Mouse (Mus musculus) heart, adult 18-20 months (tissue): Measurements from ENCODE around the gene Mecom. TPM values are rescaled to one million over a fixed set of nuclear protein-coding genes. Genes with fewer than 3 reads are reported as not detected.

ENCODE experiments used
- DNase-seq, 2 experiments: peaks; one replicate each; pipeline ENCODE4 v3.0.0; 2021 to 2022; ENCODE audit warnings: mixed read lengths in 1 of 2
- total RNA-seq, 2 experiments: library from RNA; stranded (reverse); gene quantifications; 2 replicates each; pipeline ENCODE4 v1.2.3; 2021

Gene Mecom
- total RNA-seq, 2 experiments from 2014 or later = 11.2 to 11.8 TPM

DNA sequence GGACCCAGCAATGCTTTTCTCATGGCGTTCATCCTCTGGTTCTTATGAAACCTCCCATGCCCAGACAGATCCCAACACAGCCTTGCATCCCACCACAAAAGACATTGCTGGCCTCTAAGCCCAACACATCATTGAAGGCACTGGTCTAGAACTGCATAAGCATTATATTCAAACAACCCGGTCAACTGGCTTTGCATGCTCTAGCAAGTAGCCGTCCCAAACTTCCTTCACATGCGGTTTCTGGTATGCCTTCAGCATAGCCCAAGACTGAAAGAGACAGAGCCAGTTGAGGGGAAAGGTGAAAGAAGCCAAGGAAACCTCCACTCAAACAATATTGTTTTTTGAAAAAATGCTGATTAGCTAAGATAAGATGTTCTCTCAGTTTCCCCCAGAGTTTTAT is 397.7 kb downstream of the Mecom start:
- DNase-seq = no peak

DNA sequence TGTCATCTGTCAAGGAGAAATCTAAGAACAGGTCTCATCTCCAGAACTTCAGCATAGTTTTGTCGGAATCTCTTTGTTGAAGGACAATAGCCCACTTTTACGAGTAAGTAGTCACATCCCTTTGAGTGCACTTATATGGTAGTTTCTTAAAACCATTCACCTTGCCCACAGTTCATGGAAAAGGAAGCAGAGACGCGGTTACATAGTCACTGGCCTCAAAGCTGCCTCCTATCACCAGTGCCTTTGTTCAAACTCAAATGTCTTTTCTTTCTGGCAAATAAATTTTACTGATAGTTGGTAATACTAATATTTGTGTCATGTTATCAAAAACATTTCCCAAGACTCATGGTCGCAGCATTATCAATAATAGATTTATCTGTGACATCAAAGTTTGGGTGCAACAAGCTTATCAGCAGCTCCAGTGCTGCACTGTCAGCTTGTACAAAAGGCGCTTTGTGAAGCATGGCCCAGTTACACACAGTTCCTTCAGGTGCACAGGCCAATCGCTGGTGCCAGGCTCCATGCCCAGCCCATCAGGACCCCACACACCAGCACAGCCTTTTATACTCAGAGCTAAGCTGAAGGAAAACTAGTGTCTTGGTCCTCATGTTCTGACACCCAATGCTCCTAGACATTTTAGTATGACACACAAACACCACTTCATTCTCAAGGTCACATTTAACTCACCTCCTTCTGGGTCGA is 399.3 kb downstream of the Mecom start:
- DNase-seq = no peak

- DNase-seq = no peak
Observed at GRCm38 (mm10) chr3:30145051-30145450, 402.8 kb downstream of the Mecom start.

DNA sequence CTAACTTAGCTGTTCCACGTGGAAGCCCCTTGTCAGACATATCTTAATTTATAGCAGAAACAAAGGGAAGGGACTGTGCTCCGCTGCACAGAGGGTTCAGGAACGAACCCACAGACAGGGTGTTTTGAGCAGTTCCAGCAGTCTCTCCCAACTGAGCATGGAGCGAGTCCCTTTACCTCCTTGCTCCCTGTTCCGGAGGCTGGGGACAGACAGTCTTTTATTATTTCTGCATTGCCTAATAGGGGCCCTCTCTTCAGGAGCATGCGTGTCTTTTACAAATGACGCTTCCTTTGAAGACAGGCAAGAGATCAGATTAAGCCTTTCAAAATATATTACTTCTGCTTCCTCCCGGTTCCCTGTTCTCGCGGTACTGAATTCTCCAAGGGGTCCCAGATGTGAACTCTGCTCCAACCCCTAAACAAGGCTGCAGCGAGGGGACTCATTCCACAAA is 403.8 kb downstream of the Mecom start:
- no peak for DNase-seq

- no peak for DNase-seq
Observed at GRCm38 (mm10) chr3:30143440-30143839, 404.4 kb downstream of the Mecom start.

GRCm38 (mm10) chr3:30140349-30140748 is 407.5 kb downstream of the Mecom start:
- no peak for DNase-seq

DNA sequence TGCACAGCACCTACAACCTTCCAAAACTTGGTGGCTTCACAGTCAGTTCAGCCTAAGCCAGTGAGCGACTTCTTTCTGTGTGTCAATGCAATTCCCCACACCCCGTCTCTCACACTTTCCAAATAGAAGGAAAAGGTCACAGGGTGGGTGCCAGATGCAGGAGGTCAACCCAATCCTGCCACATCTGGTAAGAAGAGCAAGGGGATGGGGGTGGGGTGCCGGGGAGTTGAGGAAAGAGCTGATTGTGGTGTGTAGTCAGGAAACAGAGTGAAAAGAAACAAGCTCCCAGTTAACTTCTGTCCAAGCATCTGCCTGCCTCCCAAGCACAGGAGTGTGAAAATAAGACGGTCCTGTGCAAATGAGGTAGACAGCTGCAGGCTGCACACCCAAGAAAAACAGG is 408.1 kb downstream of the Mecom start:
- no peak for DNase-seq

DNA sequence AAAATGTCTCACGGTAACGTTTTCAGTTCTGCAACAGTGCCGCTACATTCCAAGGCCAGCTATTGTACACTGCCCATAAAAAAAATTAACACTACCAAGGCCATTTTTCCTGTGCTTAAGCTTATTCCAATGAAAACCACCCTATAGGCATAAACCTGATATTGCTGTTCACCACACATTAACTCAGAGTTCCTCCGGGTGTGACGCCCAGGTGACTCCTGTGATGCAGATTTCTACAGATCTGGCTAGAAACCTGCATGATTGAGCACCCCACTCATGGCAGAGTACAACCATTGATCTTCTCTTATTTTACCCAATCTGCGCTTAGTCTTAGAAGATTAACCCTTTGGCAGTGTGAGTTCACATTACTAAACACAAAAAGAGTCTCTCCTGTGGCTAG is 409.2 kb downstream of the Mecom start:
- DNase-seq = no peak

- no peak for DNase-seq
Observed at GRCm38 (mm10) chr3:30135857-30136256, 412.0 kb downstream of the Mecom start.

DNA sequence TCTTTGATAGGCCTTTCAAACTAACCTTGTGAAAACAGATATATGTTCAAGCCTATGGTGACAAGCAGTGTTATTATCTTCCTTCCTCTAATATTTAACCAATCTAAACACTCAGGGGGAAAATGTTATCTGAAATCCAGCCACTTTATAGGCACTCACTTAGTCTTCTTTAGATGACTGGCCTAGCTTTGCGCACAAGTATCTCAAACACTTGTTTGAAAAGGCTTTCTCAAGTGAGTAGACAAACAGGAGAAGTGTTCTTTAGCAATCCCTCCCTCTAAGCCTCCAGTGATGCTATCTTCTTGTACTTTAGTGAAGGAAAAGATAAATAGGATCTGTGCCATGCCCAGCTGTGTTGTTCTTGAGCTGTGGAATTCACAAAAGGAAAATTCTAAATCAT is 412.7 kb downstream of the Mecom start:
- no peak for DNase-seq

DNA sequence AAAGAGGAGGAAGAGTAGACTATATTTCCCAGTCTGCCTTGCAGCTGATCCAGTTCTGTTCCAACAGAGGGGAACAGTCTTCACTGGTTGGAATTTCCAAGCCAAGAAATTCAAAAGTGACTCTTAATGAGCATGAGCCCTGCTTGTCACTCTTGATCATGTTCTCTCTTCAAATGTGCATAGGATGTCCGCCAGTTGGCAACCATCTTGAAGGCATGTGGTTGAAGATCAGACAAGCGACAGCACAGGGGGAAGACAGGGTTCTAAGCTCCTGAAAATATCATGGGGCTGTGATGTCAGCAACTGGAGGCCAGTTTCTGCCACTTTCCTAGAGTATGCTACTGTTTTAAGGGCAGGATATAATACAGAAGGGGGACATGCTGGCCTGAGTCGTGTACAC is 414.8 kb downstream of the Mecom start:
- no peak for DNase-seq

GRCm38 (mm10) chr3:30132370-30132769 is 415.4 kb downstream of the Mecom start:
- no peak for DNase-seq

- peak; percentile 81 for DNase-seq
Observed at GRCm38 (mm10) chr3:30130495-30130894, 417.3 kb downstream of the Mecom start.

GRCm38 (mm10) chr3:30122618-30123017 is 425.2 kb downstream of the Mecom start:
- DNase-seq = no peak

DNA sequence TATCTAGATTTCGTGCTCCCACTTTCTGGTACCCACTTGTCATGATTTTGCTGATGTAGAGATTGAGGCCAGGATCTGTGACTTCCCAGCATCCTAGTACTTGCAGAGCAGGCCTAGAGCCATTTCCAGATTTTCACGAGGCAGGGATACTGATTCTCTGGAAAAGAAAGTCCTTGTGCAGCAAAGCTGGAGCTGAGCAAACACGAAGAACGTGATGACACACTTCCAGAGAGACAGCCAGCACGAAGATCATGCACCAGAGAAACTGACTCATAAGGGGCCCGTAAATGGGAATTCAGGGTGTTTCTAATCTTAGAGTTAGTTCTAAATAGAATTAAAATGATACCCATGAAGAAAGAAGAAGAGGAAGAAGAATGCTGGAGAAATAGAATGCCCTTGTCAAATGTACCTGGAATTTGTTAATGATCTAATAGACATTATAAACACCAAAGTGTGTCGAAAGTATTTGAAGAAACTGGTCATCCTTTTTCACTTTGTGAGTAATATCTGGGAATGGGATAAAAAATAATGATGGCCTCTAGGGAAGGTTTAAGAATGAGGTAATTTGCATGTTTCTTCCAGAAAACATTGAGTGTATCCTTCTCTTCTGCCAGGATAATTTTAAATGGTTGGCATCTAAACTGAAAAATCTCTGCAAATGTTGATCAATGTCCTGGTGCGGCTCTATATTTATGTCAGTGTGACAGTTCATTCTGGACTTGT is 426.9 kb downstream of the Mecom start:
- DNase-seq = peak; percentile 40 to 56

DNA sequence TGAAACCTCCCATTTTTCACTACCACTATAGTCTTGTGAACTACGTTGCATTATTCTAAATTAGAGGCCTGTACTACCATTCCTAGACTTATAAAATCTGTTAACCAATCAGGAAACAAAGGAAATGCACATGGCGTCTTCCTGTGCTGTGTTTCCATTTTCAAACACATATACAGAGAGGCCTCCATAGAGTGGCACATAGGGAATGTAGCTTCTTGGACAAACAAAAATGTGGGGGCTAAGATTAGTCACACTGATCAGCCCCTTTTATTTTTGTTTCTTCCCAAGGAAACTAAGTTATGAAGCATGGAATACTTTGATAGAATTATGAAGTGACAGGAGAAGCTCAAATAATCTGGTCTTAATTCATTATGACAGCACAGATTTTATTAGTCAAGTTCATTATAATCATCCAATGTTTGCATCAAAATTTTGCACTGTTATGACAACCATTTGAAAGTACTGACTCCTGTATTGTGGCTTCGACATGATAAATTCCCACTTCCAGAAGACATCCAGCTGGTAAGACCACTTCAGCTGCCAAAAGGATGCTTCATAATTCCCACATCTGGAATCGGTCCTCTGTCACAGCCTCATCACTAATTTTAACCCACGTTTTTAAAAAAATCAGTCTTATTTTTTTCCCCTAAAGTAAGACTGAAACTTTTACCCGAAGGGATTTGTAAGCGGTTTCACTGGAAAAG is 429.1 kb downstream of the Mecom start:
- DNase-seq = no peak

- no peak for DNase-seq
Observed at GRCm38 (mm10) chr3:30113249-30113770, 434.5 kb downstream of the Mecom start.

DNA sequence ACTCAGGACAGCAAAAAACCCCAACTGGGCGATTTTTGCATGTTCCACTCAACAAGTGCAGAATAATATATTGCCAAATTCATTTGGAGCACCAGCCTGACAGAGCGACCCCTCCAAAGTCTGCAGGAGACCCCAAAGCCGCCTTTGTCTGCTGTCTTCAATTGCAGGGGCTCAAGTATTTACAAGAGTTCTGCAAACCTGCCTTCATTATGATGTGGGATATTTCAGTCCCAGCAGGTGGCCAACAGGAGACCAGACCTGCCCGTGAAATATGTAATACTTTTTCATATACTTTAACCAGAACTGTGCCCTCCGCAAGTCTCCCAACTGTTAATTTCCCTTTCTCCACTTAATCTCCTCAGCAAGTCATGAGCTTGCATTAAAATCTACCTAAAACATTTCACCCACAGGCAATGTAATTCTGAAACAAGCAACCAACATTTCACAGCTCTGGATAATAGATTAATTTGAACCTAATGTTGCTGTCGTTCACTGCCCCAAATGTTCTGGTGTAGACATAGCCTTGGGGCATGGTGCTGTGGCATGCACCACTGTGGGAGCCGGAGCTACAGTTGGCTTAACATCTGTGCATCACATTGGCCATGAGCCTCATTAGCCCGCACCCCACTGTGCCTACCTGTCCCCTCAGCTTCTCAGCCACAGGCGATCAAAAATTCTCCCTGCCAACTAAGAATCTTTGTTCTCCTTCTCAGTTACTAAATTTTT is 439.7 kb downstream of the Mecom start:
- DNase-seq = no peak

- peak; percentile 68 to 71 for DNase-seq
Observed at GRCm38 (mm10) chr3:30106481-30106880, 441.3 kb downstream of the Mecom start.

GRCm38 (mm10) chr3:30105859-30106258 is 441.9 kb downstream of the Mecom start:
- peak in 1 of 2 experiments; percentile 18 for DNase-seq

GRCm38 (mm10) chr3:30105194-30105823 is 442.5 kb downstream of the Mecom start:
- DNase-seq = peak; percentile 81 to 88
